Mouse (Mus musculus) MEL (cell line): Measurements from ENCODE around the gene Raver2. TPM values are rescaled to one million over a fixed set of nuclear protein-coding genes. Genes with fewer than 3 reads are reported as not detected.
"Not testable (repeated sequence)": the region's sequence is repeated elsewhere in the genome, so short reads cannot be mapped to it uniquely, and the experiment has no call there.

Source experiments
- DNase-seq: peaks from one replicate; pipeline ENCODE4 v3.0.0; 2011; ENCODE audit warnings: low read depth, low spot score
- H3K27ac ChIP-seq: 2 replicates; pipeline ENCODE4 v1.5.1; 2012; ENCODE audit warnings: low read depth, mild to moderate bottlenecking, control low read depth, low read length, moderate library complexity; ENCODE audit not compliant: control insufficient read depth
- H3K27me3 ChIP-seq, 2 experiments: fragments of 150-350 bp in 1 of 2; sonication (generic) in 1 of 2; 2 replicates each; pipeline ENCODE4 v1.6.1; 2012; ENCODE audit warnings: low read length in 2 of 2, mild to moderate bottlenecking in 2 of 2, improper control_type of control experiment in 1 of 2, moderate library complexity in 1 of 2; ENCODE audit not compliant: insufficient read depth in 2 of 2, control insufficient read depth in 1 of 2
- H3K36me3 ChIP-seq, 2 experiments: 2 replicates each; pipeline ENCODE4 v1.6.1; 2012 to 2014; ENCODE audit warnings: low read length in 2 of 2, improper control_type of control experiment in 1 of 2, inconsistent platforms in 1 of 2, mild to moderate bottlenecking in 1 of 2; ENCODE audit not compliant: insufficient read depth in 2 of 2, control insufficient read depth in 1 of 2
- H3K4me1 ChIP-seq, 2 experiments: fragments of 150-350 bp in 1 of 2; sonication (generic) in 1 of 2; 2 replicates each; pipeline ENCODE4 v1.6.1; 2012; ENCODE audit warnings: low read length in 2 of 2, improper control_type of control experiment in 1 of 2, mild to moderate bottlenecking in 1 of 2; ENCODE audit not compliant: insufficient read depth in 2 of 2, control insufficient read depth in 1 of 2
- H3K4me3 ChIP-seq, 2 experiments: fragments of 150-350 bp in 1 of 2; sonication (generic) in 1 of 2; 2 replicates each; pipeline ENCODE4 v1.5.1; 2012; ENCODE audit warnings: low read depth in 2 of 2, low read length in 2 of 2, mild to moderate bottlenecking in 2 of 2, moderate library complexity in 2 of 2, control low read depth in 1 of 2, improper control_type of control experiment in 1 of 2; ENCODE audit not compliant: control insufficient read depth in 1 of 2, insufficient read depth in 1 of 2
- H3K79me2 ChIP-seq: 2 replicates; pipeline ENCODE4 v1.6.1; 2012; ENCODE audit warnings: mild to moderate bottlenecking, low read length, moderate library complexity; ENCODE audit not compliant: control insufficient read depth, poor library complexity, insufficient read depth
- H3K9ac ChIP-seq: 2 replicates; pipeline ENCODE4 v1.6.1; 2012; ENCODE audit warnings: low read depth, mild to moderate bottlenecking, control low read depth, low read length, moderate library complexity; ENCODE audit not compliant: control insufficient read depth, poor library complexity, severe bottlenecking
- H3K9me3 ChIP-seq: fragments of 150-350 bp; sonication (generic); replicated peaks from 2 replicates; pipeline ENCODE4 v1.6.1; 2012; ENCODE audit warnings: mild to moderate bottlenecking, low read length, improper control_type of control experiment, moderate library complexity; ENCODE audit not compliant: insufficient read depth
- CHD1 ChIP-seq: IDR thresholded peaks from 2 replicates; pipeline ENCODE4 v1.6.1; 2012; ENCODE audit warnings: low read depth, mild to moderate bottlenecking, inconsistent platforms, low read length, improper control_type of control experiment
- CTCF ChIP-seq, 3 experiments: IDR thresholded peaks in 2 of 3; conservative IDR thresholded peaks in 1 of 3; 2 replicates each; pipeline ENCODE4 v1.5.1; 2011 to 2012; ENCODE audit warnings: low read length in 3 of 3, low read depth in 2 of 3, mild to moderate bottlenecking in 2 of 3, improper control_type of control experiment in 1 of 3, inconsistent platforms in 1 of 3, mixed read lengths in 1 of 3, moderate library complexity in 1 of 3; ENCODE audit not compliant: control insufficient read depth in 1 of 3, insufficient read depth in 1 of 3, poor library complexity in 1 of 3, severe bottlenecking in 1 of 3
- E2F4 ChIP-seq: IDR thresholded peaks from 2 replicates; pipeline ENCODE4 v1.6.1; 2011; ENCODE audit warnings: low read depth, low read length, improper control_type of control experiment, borderline replicate concordance
- ELF1 ChIP-seq: IDR thresholded peaks from 2 replicates; pipeline ENCODE4 v1.6.1; 2014; ENCODE audit warnings: low read depth, mild to moderate bottlenecking, inconsistent platforms, low read length, improper control_type of control experiment, moderate library complexity
- GATA1 ChIP-seq: IDR thresholded peaks from 2 replicates; pipeline ENCODE4 v1.6.1; 2011; ENCODE audit warnings: low read depth, low read length, improper control_type of control experiment
- HCFC1 ChIP-seq: IDR thresholded peaks from 2 replicates; pipeline ENCODE4 v1.6.1; 2012; ENCODE audit warnings: low read depth, mild to moderate bottlenecking, inconsistent platforms, low read length, improper control_type of control experiment, moderate library complexity
- MAFK ChIP-seq: IDR thresholded peaks from 2 replicates; pipeline ENCODE4 v1.6.1; 2011; ENCODE audit warnings: low read depth, mild to moderate bottlenecking, low read length, improper control_type of control experiment, borderline replicate concordance
- MYC ChIP-seq: IDR thresholded peaks from 2 replicates; pipeline ENCODE4 v1.6.1; 2011; ENCODE audit warnings: low read depth, mild to moderate bottlenecking, low read length, improper control_type of control experiment, moderate library complexity
- NELFE ChIP-seq: IDR thresholded peaks from 2 replicates; pipeline ENCODE4 v1.6.1; 2011; ENCODE audit warnings: low read depth, low read length, improper control_type of control experiment
- NRF1 ChIP-seq: IDR thresholded peaks from 2 replicates; pipeline ENCODE4 v1.6.1; 2014; ENCODE audit warnings: low read depth, mild to moderate bottlenecking, inconsistent platforms, low read length, improper control_type of control experiment, moderate library complexity; ENCODE audit not compliant: poor library complexity, insufficient read depth, severe bottlenecking
- POLR2AphosphoS2 ChIP-seq: IDR thresholded peaks from 2 replicates; pipeline ENCODE4 v1.6.1; 2011; ENCODE audit warnings: low read length, improper control_type of control experiment
- RAD21 ChIP-seq: IDR thresholded peaks from 2 replicates; pipeline ENCODE4 v1.6.1; 2011; ENCODE audit warnings: mild to moderate bottlenecking, low read depth, low read length, improper control_type of control experiment
- RCOR1 ChIP-seq: IDR thresholded peaks from 2 replicates; pipeline ENCODE4 v1.6.1; 2012; ENCODE audit warnings: low read depth, mild to moderate bottlenecking, inconsistent platforms, low read length, improper control_type of control experiment
- SIN3A ChIP-seq: IDR thresholded peaks from 2 replicates; pipeline ENCODE4 v1.6.1; 2012; ENCODE audit warnings: low read length, improper control_type of control experiment, inconsistent platforms
- SMC3 ChIP-seq: IDR thresholded peaks from 2 replicates; pipeline ENCODE4 v1.6.1; 2011; ENCODE audit warnings: low read depth, low read length, improper control_type of control experiment
- TAL1 ChIP-seq: IDR thresholded peaks from 2 replicates; pipeline ENCODE4 v1.6.1; 2012; ENCODE audit warnings: mild to moderate bottlenecking, inconsistent platforms, low read length, moderate library complexity, mixed read lengths
- TBP ChIP-seq: IDR thresholded peaks from 2 replicates; pipeline ENCODE4 v1.8.0; 2011; ENCODE audit warnings: low read depth, low read length, improper control_type of control experiment
- TCF12 ChIP-seq: IDR thresholded peaks from 2 replicates; pipeline ENCODE4 v1.6.1; 2014; ENCODE audit warnings: low read depth, mild to moderate bottlenecking, inconsistent platforms, low read length, improper control_type of control experiment, moderate library complexity
- UBTF ChIP-seq: IDR thresholded peaks from 2 replicates; pipeline ENCODE4 v1.6.1; 2012; ENCODE audit warnings: low read depth, mild to moderate bottlenecking, inconsistent platforms, low read length, improper control_type of control experiment, moderate library complexity, borderline replicate concordance; ENCODE audit not compliant: insufficient read depth
- USF1 ChIP-seq: IDR thresholded peaks from 2 replicates; pipeline ENCODE4 v1.6.1; 2014; ENCODE audit warnings: low read depth, mild to moderate bottlenecking, inconsistent platforms, low read length, improper control_type of control experiment, moderate library complexity
- USF2 ChIP-seq, 2 experiments: IDR thresholded peaks; 2 replicates each; pipeline ENCODE4 v1.6.1; 2011 to 2012; ENCODE audit warnings: improper control_type of control experiment in 2 of 2, low read length in 2 of 2, borderline replicate concordance in 1 of 2, inconsistent platforms in 1 of 2, low read depth in 1 of 2, mild to moderate bottlenecking in 1 of 2; ENCODE audit not compliant: insufficient read depth in 1 of 2
- ZC3H11A ChIP-seq: IDR thresholded peaks from 2 replicates; pipeline ENCODE4 v1.6.1; 2012; ENCODE audit warnings: low read depth, mild to moderate bottlenecking, inconsistent platforms, low read length, improper control_type of control experiment
- ZNF384 ChIP-seq: IDR thresholded peaks from 2 replicates; pipeline ENCODE4 v1.6.1; 2012; ENCODE audit warnings: low read depth, mild to moderate bottlenecking, inconsistent platforms, low read length, improper control_type of control experiment
- polyA plus RNA-seq, 2 experiments: library from polyadenylated mRNA; stranded (reverse) in 1 of 2; unstranded in 1 of 2; fragments of >175 nt in 1 of 2; fragments of >200 nt in 1 of 2; gene quantifications; 2 replicates each; pipeline versions ENCODE4 v1.2.1 to v1.2.4; 2012; ENCODE audit warnings: low replicate concordance in 2 of 2, low read depth in 1 of 2; ENCODE audit not compliant: insufficient read length in 2 of 2, insufficient read depth in 1 of 2, missing spikeins in 1 of 2
- total RNA-seq: library from RNA; depleted of rRNA; stranded (reverse); fragments of 300-350 nt; gene quantifications from 2 replicates; pipeline ENCODE4 v1.2.3, GENCODE M21; 2012

The Raver2 gene
- total and polyA plus RNA-seq, 3 experiments = 0.03 to 0.04 TPM; not detected in 1

DNA sequence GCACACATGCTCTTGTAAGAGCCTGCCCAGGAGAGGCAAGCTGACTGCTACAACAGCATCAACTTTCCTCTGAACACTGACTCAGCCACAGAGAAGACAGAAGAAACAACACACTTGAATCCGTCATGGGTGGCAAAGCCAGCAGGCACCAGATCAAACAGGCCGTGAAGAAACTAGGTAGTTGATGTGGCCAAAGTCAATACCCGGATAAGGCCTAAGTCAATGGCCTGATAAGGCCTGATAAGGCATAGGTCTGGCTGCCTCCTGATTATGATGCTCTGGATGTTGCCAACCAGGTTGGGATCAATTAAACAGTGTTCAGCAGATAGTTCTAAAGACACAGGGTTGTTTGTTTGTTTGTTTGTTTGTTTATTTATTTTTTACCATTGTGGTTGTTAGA, 17.3 kb downstream of the Raver2 start:
- DNase-seq = no peak
- no peaks in the 10 kb centered on the region for H3K36me3 ChIP-seq
- no peaks in the 10 kb centered on the region for H3K27me3 ChIP-seq
- TF ChIP-seq NELFE (no peak), ELF1 (no peak), E2F4 (no peak), UBTF (no peak), CTCF (IDR thresholded peaks at IDR 0.05 in 2 of 3, conservative IDR thresholded peaks at IDR 0.05 in 1 of 3; ENCODE audit: control insufficient read depth in 1 of 3, insufficient read depth in 1 of 3, low read depth in 2 of 3, low read length in 3 of 3, poor library complexity in 1 of 3, severe bottlenecking in 1 of 3) (no peak), NRF1 (no peak), USF1 (no peak), ZC3H11A (no peak), TAL1 (no peak), MAFK (no peak), TBP (no peak), CHD1 (no peak), HCFC1 (no peak), MYC (no peak)
- H3K9me3 ChIP-seq = no peaks in the 10 kb centered on the region
- H3K27ac ChIP-seq = no peak overlapping the region
- no peaks in the 10 kb centered on the region for H3K4me1 ChIP-seq
- no peak overlapping the region for H3K9ac ChIP-seq
- H3K4me3 ChIP-seq = no peak overlapping the region
- H3K79me2 ChIP-seq = no peaks in the 10 kb centered on the region

DNA sequence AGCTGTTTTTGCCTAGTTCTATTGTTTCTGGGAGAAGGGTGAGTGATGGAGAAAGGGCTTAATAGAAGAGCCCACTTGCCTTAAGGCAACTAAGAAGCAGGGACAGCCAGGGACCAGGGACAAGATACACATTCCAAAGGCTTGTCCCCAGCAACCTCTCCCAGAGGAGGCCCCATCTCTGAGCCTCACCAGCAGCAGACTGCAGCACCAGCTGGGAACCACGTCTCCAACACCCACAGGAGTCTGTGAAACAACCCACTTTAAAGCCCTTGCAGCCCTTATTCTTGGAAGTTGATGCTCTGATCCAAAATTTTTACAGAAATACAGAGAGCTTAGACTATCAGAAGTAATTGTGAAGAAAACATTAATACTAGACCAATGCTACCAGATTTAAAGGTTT, 18.9 kb downstream of the Raver2 start:
- Histone ChIP-seq H3K9me3 (no peaks in the 10 kb centered on the region), H3K79me2 (no peaks in the 10 kb centered on the region), H3K27me3 (no peaks in the 10 kb centered on the region), H3K27ac (no peak overlapping the region), H3K9ac (no peak overlapping the region), H3K4me3 (no peak overlapping the region), H3K4me1 (no peaks in the 10 kb centered on the region), H3K36me3 (no peaks in the 10 kb centered on the region)
- DNase-seq = no peak
- TF ChIP-seq USF1 = no peak
- TF ChIP-seq GATA1 = no peak
- no peak for TF ChIP-seq POLR2AphosphoS2
- TF ChIP-seq RAD21 = no peak
- no peak for TF ChIP-seq CTCF (IDR thresholded peaks at IDR 0.05 in 2 of 3, conservative IDR thresholded peaks at IDR 0.05 in 1 of 3; ENCODE audit: control insufficient read depth in 1 of 3, insufficient read depth in 1 of 3, low read depth in 2 of 3, low read length in 3 of 3, poor library complexity in 1 of 3, severe bottlenecking in 1 of 3)
- TF ChIP-seq USF2 (IDR thresholded peaks at IDR 0.05; ENCODE audit: borderline replicate concordance in 1 of 2, insufficient read depth in 1 of 2, low read depth in 1 of 2, low read length in 2 of 2) = no peak
- no peak for TF ChIP-seq RCOR1
- TF ChIP-seq TCF12 = no peak
- no peak for TF ChIP-seq CHD1
- no peak for TF ChIP-seq SIN3A
- no peak for TF ChIP-seq ELF1
- TF ChIP-seq ZNF384 = no peak
- no peak for TF ChIP-seq SMC3

DNA sequence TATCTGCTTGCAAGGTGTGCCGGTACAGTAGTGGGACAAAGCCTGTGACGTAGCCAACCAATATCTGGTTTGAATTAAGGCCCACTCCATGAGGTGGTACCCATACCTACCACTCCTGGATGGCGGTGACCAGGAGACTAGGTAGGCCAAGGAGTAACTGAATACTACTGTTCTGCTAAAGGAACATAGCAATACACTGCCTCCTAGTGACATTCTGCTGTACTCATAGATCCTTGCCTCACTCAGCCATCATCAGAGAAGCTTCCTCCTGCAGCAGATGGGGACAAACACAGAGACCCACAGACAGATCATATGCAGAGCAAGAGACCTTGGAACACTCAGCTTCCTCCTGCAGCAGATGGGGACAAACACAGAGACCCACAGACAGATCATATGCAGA, 21.8 kb downstream of the Raver2 start:
- not testable (repeated sequence) for H3K9ac ChIP-seq, H3K36me3 ChIP-seq, H3K79me2 ChIP-seq, H3K9me3 ChIP-seq, H3K27ac ChIP-seq, H3K4me1 ChIP-seq, DNase-seq, H3K4me3 ChIP-seq, H3K27me3 ChIP-seq
